Mouse (Mus musculus): ENCODE measurements around the gene Rpl3.

DNA sequence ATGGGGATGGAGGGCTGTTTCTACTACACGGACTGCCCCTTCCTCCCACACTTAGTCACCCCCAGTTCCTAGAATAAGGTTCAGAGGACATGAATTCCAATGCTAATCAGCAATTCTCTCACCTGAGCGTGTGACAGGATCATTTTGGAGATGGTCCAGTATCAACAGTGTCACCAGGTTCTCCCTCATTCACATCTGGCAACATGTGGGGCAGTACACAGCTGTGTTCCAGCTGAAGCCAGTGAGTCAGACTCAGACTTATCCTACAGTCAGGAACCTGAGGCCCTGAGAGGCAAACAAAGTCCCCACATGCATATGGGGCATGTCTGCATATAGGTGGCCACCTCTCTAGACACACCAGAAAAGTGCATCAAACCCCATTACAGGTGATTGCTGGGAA is 44.4 kb downstream of the Rpl3 start:
- TF ChIP-seq CTCF (conservative IDR thresholded peaks at IDR 0.05; ENCODE audit: low read length), result no peak
- TF ChIP-seq POU5F1 (IDR thresholded peaks at IDR 0.05; ENCODE audit: borderline replicate concordance, low read length), result no peak
- TF ChIP-seq NANOG (IDR thresholded peaks at IDR 0.05; ENCODE audit: borderline replicate concordance, low read length), result no peak
